Mouse (Mus musculus) heart, postnatal 0 days (tissue): ENCODE data around the gene Atp6v0a2.

Source experiments
- CTCF ChIP-seq: IDR thresholded peaks from 2 replicates; pipeline ENCODE4 v1.5.1; 2016; ENCODE audit warnings: antibody characterized with exemption, control low read depth, low read depth
- EP300 ChIP-seq: IDR thresholded peaks from 2 replicates; pipeline ENCODE4 v1.6.1; 2016; ENCODE audit warnings: antibody characterized with exemption, low read depth

DNA sequence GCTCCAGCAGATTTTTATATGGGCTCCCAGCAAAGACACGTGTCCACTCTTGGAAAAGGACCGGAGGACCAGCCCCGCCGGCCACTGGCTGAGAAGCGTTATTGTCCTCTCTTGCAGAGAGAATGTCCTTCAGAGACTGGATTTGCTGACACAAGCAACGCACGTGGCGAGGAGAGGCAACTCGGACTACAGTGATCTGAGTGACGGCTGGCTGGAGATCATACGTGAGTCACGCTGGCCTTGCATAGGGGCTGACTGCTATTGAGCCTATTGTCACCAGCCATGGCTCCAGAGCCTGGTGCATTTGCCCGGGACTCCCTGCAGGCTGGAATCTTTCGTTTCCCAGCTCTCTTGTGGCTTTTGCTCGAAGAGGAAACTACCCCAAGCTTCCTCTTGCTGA, 5.5 kb upstream of the Atp6v0a2 start:
- no peak for TF ChIP-seq CTCF
- no peak for TF ChIP-seq EP300
